Mouse (Mus musculus) left cerebral cortex, postnatal 25 days (tissue): ENCODE results near the gene Rab21. TPM values are rescaled to one million over a fixed set of nuclear protein-coding genes. Genes with fewer than 3 reads are reported as not detected.
A peak's percentile ranks its signal among the peaks of the same experiment; 100 is the strongest.

Experiments
- DNase-seq, 2 experiments: peaks; one replicate each; pipeline ENCODE4 v3.0.0; 2022; ENCODE audit warnings: low spot score in 2 of 2, mixed read lengths in 1 of 2
- intact Hi-C: fragments of 180-260 bp; cut with DNase I; formaldehyde crosslinking; loops from one replicate; pipeline ENCODE4 v1.15.1; 2025
- total RNA-seq, 2 experiments: library from RNA; stranded (reverse); gene quantifications; 2 replicates each; pipeline ENCODE4 v1.2.3; 2021

Gene Rab21
- total RNA-seq, 2 experiments from 2014 or later = 52.5 to 53.3 TPM

- DNase-seq = no peak
Observed at GRCm38 (mm10) chr10:115295162-115295561, 20.2 kb downstream of the Rab21 start.

GRCm38 (mm10) chr10:115294715-115295114, 20.7 kb downstream of the Rab21 start:
- DNase-seq = no peak
- intact Hi-C loops = loop anchor here (5.0 kb wide), 1 partner anchor 47 kb away; no protein-coding TSS in a partner anchor

More at GRCm38 (mm10) chr10:115295162-115295561, 20.2 kb downstream of the Rab21 start:
- intact Hi-C loops = loop anchor here (5.0 kb wide), 1 partner anchor 48 kb away; no protein-coding TSS in a partner anchor

GRCm38 (mm10) chr10:115293946-115294345, 21.4 kb downstream of the Rab21 start:
- intact Hi-C loops = no loop called here
- peak in 1 of 2 experiments; percentile 59 for DNase-seq

- intact Hi-C loops = no loop called here
- DNase-seq = no peak
Observed at GRCm38 (mm10) chr10:115290671-115291070, 24.7 kb downstream of the Rab21 start.

GRCm38 (mm10) chr10:115288856-115289255, 26.5 kb downstream of the Rab21 start:
- intact Hi-C loops = no loop called here
- DNase-seq = no peak

- no peak for DNase-seq
- intact Hi-C loops = no loop called here
Observed at GRCm38 (mm10) chr10:115284170-115284569, 31.2 kb downstream of the Rab21 start.

- intact Hi-C loops = no loop called here
- DNase-seq = no peak
Observed at GRCm38 (mm10) chr10:115281381-115281780, 34.0 kb downstream of the Rab21 start.

- intact Hi-C loops = no loop called here
Observed at GRCm38 (mm10) chr10:115271649-115272048, 43.7 kb downstream of the Rab21 start.

GRCm38 (mm10) chr10:115270612-115271390, 44.6 kb downstream of the Rab21 start:
- no peak for DNase-seq
- intact Hi-C loops = no loop called here

More at GRCm38 (mm10) chr10:115271649-115272048, 43.7 kb downstream of the Rab21 start:
- no peak for DNase-seq

GRCm38 (mm10) chr10:115262926-115263562, 52.4 kb downstream of the Rab21 start:
- no peak for DNase-seq
- intact Hi-C loops = no loop called here

- no peak for DNase-seq
- intact Hi-C loops = no loop called here
Observed at GRCm38 (mm10) chr10:115262261-115262660, 53.1 kb downstream of the Rab21 start.

- no peak for DNase-seq
Observed at GRCm38 (mm10) chr10:115261428-115261827, 54.0 kb downstream of the Rab21 start.

GRCm38 (mm10) chr10:115256162-115256561, 59.2 kb downstream of the Rab21 start:
- no peak for DNase-seq
- intact Hi-C loops = no loop called here

More at GRCm38 (mm10) chr10:115261428-115261827, 54.0 kb downstream of the Rab21 start:
- intact Hi-C loops = no loop called here

GRCm38 (mm10) chr10:115253521-115253920, 61.9 kb downstream of the Rab21 start:
- intact Hi-C loops = loop anchor here (5.0 kb wide), 1 partner anchor 64 kb away; the partner anchor contains the start of gene Rab21
- no peak for DNase-seq

GRCm38 (mm10) chr10:115252321-115252757, 63.1 kb downstream of the Rab21 start:
- DNase-seq = no peak
- intact Hi-C loops = loop anchor here (5.0 kb wide), 1 partner anchor 65 kb away; the partner anchor contains the start of gene Rab21

GRCm38 (mm10) chr10:115251088-115251934, 64.1 kb downstream of the Rab21 start, which contains the start of gene Tbc1d15:
TSS of gene Tbc1d15 (minus strand) at chr10:115251467.
- intact Hi-C loops = loop anchor here (5.0 kb wide), 1 partner anchor 66 kb away; the partner anchor contains the start of gene Rab21
- DNase-seq = peak; percentile 97 to 99

- DNase-seq = no peak
- intact Hi-C loops = loop anchor here (5.0 kb wide), 1 partner anchor 67 kb away; the partner anchor contains the start of gene Rab21
Observed at GRCm38 (mm10) chr10:115250235-115251087, 64.9 kb downstream of the Rab21 start.

GRCm38 (mm10) chr10:115248041-115248440, 67.4 kb downstream of the Rab21 start:
- intact Hi-C loops = loop anchor here (5.0 kb wide), 1 partner anchor 49 kb away; no protein-coding TSS in a partner anchor
- no peak for DNase-seq
